Mouse (Mus musculus) midbrain, embryonic 12.5 days (tissue): ENCODE measurements around the gene Siah1a. TPM values are rescaled to one million over a fixed set of nuclear protein-coding genes. Genes with fewer than 3 reads are reported as not detected.

Experiments used
- ATAC-seq: fragments of 200-750 bp; cut with Nextera tagmentation; 2 replicates; pipeline ENCODE4 v1.8.0; 2017; ENCODE audit warnings: low read depth, moderate TSS enrichment, moderate library complexity; ENCODE audit not compliant: low FRiP score
- H3K27ac ChIP-seq: fragments of 300-500 bp; sonication (generic); replicated peaks from 2 replicates; pipeline ENCODE4 v1.5.1; 2016; ENCODE audit warnings: mild to moderate bottlenecking
- H3K27me3 ChIP-seq: fragments of 300-500 bp; sonication (generic); 2 replicates; pipeline ENCODE4 v1.6.1; 2016; ENCODE audit warnings: mild to moderate bottlenecking
- H3K36me3 ChIP-seq: fragments of 300-500 bp; sonication (generic); 2 replicates; pipeline ENCODE4 v1.6.1; 2016
- H3K4me1 ChIP-seq: fragments of 300-500 bp; sonication (generic); 2 replicates; pipeline ENCODE4 v1.6.1; 2016
- H3K4me2 ChIP-seq: fragments of 300-500 bp; sonication (generic); replicated peaks from 2 replicates; pipeline ENCODE4 v1.6.1; 2016; ENCODE audit warnings: mild to moderate bottlenecking, moderate library complexity
- H3K4me3 ChIP-seq: fragments of 300-500 bp; sonication (generic); 2 replicates; pipeline ENCODE4 v1.5.1; 2016; ENCODE audit warnings: mild to moderate bottlenecking
- H3K9ac ChIP-seq: fragments of 300-500 bp; sonication (generic); replicated peaks from 2 replicates; pipeline ENCODE4 v1.6.1; 2016; ENCODE audit warnings: mild to moderate bottlenecking, moderate library complexity
- H3K9me3 ChIP-seq: fragments of 300-500 bp; sonication (generic); 2 replicates; pipeline ENCODE4 v1.6.1; 2016; ENCODE audit warnings: mild to moderate bottlenecking
- WGBS: fragments of 180-500 bp; shearing (Covaris S2); methylation state at CpG from one replicate; pipeline ENCODE4 v1.1.7; 2016; 5-methylcytosine and 5-hydroxymethylcytosine counted together
- polyA plus RNA-seq: library from polyadenylated mRNA; unstranded; fragments of >200 nt; fragmentation: Nextera tagmentation; extraction: Ambion mirVana; gene quantifications from 2 replicates; pipeline ENCODE4 v1.2.1, GENCODE M21; 2016

The Siah1a gene
- polyA plus RNA-seq, 1 experiment from 2014 or later, result 89.8 TPM

GRCm38 (mm10) chr8:86718332-86718994 is 27.3 kb downstream of the Siah1a start:
- H3K9ac ChIP-seq, result no peak overlapping the region
- H3K4me2 ChIP-seq, result no peak overlapping the region
- no peak for ATAC-seq
- no peak overlapping the region for H3K27ac ChIP-seq
- WGBS, result 99% methylated on average over 2 of the region's 2 CpGs
- H3K27me3 ChIP-seq, result no peaks in the 10 kb centered on the region
- H3K4me1 ChIP-seq, result peaks cover 7% of the 10 kb centered on the region
- no peak overlapping the region for H3K4me3 ChIP-seq
- peaks cover 28% of the 10 kb centered on the region; the same call in 1 of the 2 replicates for H3K36me3 ChIP-seq
- no peaks in the 10 kb centered on the region for H3K9me3 ChIP-seq

DNA sequence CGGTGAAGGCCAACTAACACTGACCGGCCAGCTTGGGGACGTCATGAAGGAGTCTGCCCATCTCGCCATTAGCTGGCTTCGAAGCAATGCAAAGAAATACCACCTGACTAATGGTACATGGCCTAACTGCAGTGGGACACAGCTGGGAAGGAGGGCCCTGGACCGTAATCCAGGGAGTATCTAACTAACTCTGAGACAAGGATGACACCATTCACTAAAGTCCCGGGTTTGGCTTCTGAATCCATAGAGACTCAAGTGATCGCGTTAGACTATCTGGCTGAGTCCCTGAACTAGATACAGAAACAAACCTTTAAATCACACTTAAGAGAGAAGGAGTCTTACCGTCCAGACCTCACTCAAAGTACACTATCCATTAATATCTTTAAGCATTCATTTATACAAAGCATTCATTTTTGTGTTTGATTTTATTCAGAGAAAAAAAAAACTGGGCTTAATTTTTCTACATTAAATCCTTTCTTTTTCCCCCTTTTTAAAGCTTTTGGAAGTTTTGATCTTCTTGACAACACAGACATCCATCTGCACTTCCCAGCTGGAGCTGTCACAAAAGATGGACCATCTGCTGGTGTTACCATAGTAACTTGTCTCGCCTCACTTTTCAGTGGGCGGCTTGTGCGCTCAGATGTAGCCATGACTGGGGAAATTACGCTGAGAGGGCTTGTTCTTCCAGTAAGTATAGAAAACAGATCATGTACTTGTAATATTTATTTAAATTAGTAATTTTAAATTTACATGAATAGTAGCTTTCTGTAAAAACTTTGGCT is 32.1 kb downstream of the Siah1a start:
- peak overlapping the region; percentile 69 for H3K27ac ChIP-seq
- peaks cover 16% of the 10 kb centered on the region for H3K4me1 ChIP-seq
- H3K27me3 ChIP-seq, result no peaks in the 10 kb centered on the region
- H3K9me3 ChIP-seq, result no peaks in the 10 kb centered on the region
- no peak overlapping the region for H3K4me2 ChIP-seq
- 56% methylated on average over 14 of the region's 14 CpGs for WGBS
- no peak overlapping the region for H3K4me3 ChIP-seq
- 0 out of 2 replicates have a peak, but pooled peaks cover 11% of the 10 kb centered on the region for H3K36me3 ChIP-seq
- peak; percentile 78 for ATAC-seq
- no peak overlapping the region for H3K9ac ChIP-seq

DNA sequence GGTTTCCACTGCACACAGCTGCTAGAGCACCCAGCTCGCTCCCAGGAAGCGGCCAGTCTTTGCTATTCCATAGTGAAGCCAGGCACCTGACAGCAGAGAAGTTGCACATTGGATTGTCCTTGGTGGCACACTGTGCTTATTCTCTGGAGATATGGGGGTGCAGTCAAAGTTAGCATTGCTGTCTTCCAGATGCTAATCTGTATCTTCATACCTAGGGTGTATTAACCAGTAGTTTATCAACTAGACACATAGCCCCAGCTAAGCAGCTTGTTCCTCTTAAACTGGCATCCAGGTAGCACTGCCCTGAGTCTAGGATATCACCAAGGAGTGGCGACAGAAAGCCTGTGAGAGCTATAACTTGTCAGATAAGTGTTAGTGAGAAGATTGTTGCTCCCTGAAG is 33.1 kb downstream of the Siah1a start:
- Histone ChIP-seq H3K9me3 (no peaks in the 10 kb centered on the region), H3K27me3 (no peaks in the 10 kb centered on the region), H3K4me1 (peaks cover 16% of the 10 kb centered on the region), H3K9ac (no peak overlapping the region), H3K4me2 (no peak overlapping the region), H3K27ac (peak overlapping the region; percentile 69; the same call in 1 of the 2 replicates), H3K36me3 (0 out of 2 replicates have a peak, but pooled peaks cover 6% of the 10 kb centered on the region), H3K4me3 (no peak overlapping the region)
- no peak for ATAC-seq
- 95% methylated on average over 3 of the region's 3 CpGs for WGBS

DNA sequence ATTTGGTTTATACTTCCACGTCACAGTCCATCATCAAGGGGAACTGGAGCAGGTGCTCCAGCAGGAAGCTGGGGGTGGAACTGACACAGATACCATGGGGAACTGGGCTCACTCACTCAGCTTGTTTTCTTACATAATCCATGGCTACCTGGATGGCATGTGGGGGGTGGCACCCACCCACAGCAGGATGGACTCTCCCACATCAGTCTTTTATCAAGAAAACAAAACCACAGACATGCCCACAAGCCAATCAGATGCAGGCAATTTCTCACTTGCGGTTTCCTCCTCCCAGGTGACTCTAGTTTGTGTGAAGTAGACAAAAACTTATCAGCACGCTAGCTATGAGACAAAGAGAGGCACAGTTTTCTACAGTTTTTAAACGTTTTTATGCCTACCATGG is 37.9 kb downstream of the Siah1a start:
- no peak for ATAC-seq
- Histone ChIP-seq H3K9ac (no peak overlapping the region), H3K27me3 (no peaks in the 10 kb centered on the region), H3K4me1 (peaks cover 4% of the 10 kb centered on the region; the same call in 1 of the 2 replicates), H3K4me2 (no peak overlapping the region), H3K27ac (no peak overlapping the region), H3K9me3 (no peaks in the 10 kb centered on the region), H3K4me3 (no peak overlapping the region), H3K36me3 (0 out of 2 replicates have a peak, but pooled peaks cover 5% of the 10 kb centered on the region)
- WGBS, result 76% methylated on average over 4 of the region's 4 CpGs

DNA sequence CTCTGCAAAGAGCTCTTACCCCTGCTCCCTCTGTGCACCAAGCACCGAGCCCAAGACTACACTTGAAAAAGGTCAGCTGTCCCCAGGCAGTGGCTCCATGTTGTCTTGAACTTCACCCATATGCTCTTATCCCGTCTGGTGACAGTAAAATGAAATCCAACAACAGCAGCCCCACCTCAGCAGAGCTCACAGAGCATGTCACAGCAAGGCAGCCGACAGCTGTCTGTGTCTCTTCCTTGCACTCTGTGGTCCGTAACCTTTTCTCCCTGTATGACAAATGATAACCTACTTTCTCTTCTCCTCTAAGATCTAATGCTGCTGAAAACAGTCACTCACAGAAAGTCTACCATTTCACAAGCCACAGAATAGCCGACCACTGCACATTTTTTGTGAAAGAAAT is 39.0 kb downstream of the Siah1a start:
- no peak overlapping the region for H3K4me2 ChIP-seq
- no peak overlapping the region for H3K27ac ChIP-seq
- WGBS, result 88% methylated on average over 5 of the region's 5 CpGs
- no peak overlapping the region for H3K9ac ChIP-seq
- H3K4me1 ChIP-seq, result no peaks in the 10 kb centered on the region
- H3K27me3 ChIP-seq, result no peaks in the 10 kb centered on the region
- 0 out of 2 replicates have a peak, but pooled peaks cover 5% of the 10 kb centered on the region for H3K36me3 ChIP-seq
- no peak overlapping the region for H3K4me3 ChIP-seq
- no peak for ATAC-seq
- H3K9me3 ChIP-seq, result no peaks in the 10 kb centered on the region

GRCm38 (mm10) chr8:86705317-86705716 is 40.4 kb downstream of the Siah1a start:
- WGBS, result 80% methylated on average over 3 of the region's 3 CpGs

GRCm38 (mm10) chr8:86702453-86702852 is 43.3 kb downstream of the Siah1a start:
- Histone ChIP-seq H3K36me3 (no peaks in the 10 kb centered on the region), H3K27me3 (no peaks in the 10 kb centered on the region), H3K4me3 (no peak overlapping the region), H3K9me3 (no peaks in the 10 kb centered on the region), H3K4me2 (no peak overlapping the region), H3K9ac (no peak overlapping the region), H3K4me1 (no peaks in the 10 kb centered on the region), H3K27ac (no peak overlapping the region)
- no peak for ATAC-seq
- WGBS, result 84% methylated on average over 3 of the region's 3 CpGs

More at GRCm38 (mm10) chr8:86705317-86705716, 40.4 kb downstream of the Siah1a start:
- no peak overlapping the region for H3K27ac ChIP-seq
- no peak overlapping the region for H3K9ac ChIP-seq
- 0 out of 2 replicates have a peak, but pooled peaks cover 5% of the 10 kb centered on the region for H3K36me3 ChIP-seq
- no peak overlapping the region for H3K4me2 ChIP-seq
- no peaks in the 10 kb centered on the region for H3K9me3 ChIP-seq
- ATAC-seq, result no peak
- no peaks in the 10 kb centered on the region for H3K4me1 ChIP-seq
- no peaks in the 10 kb centered on the region for H3K27me3 ChIP-seq
- no peak overlapping the region for H3K4me3 ChIP-seq

GRCm38 (mm10) chr8:86699471-86699870 is 46.3 kb downstream of the Siah1a start:
- WGBS, result 93% methylated on average over 12 of the region's 12 CpGs
- peaks cover 9% of the 10 kb centered on the region for H3K36me3 ChIP-seq

DNA sequence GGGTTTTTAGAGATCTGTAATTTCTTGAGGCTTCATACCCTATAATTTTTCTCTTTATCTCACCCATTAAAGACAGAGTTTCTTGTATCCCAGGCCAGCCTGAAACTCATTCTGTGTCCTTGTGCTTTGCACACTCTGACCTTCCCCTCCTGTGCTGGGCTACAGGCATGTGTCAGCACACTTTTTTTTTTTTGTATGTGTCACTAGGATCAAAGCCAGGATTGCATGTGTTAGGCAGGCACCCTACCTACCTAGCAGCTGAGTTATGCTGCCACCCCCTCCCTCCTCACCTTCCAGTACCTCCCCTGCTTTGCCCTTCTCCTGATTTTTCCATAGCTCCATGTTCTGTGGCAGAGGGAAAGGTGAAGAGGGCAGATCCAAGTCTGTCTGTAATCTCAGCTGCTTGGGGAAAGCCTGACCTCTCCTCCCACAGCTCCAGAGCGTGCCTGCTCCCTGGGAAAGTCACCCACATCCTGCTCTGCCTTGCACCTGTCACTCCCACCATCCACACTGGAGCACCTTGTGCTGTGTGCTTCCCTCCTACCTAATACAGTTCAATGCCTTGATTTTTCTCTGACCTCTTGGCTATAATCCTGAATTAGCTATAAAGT is 46.8 kb downstream of the Siah1a start:
- no peak for ATAC-seq
- no peak overlapping the region for H3K4me2 ChIP-seq
- H3K9me3 ChIP-seq, result no peaks in the 10 kb centered on the region
- H3K4me1 ChIP-seq, result no peaks in the 10 kb centered on the region
- no peak overlapping the region for H3K4me3 ChIP-seq
- no peak overlapping the region for H3K27ac ChIP-seq
- no peaks in the 10 kb centered on the region for H3K27me3 ChIP-seq
- WGBS, result 85% methylated on average over 1 of the region's 1 CpGs
- peaks cover 9% of the 10 kb centered on the region for H3K36me3 ChIP-seq
- H3K9ac ChIP-seq, result no peak overlapping the region

More at GRCm38 (mm10) chr8:86699471-86699870, 46.3 kb downstream of the Siah1a start:
- Histone ChIP-seq H3K27me3 (no peaks in the 10 kb centered on the region), H3K4me1 (no peaks in the 10 kb centered on the region), H3K4me3 (no peak overlapping the region), H3K9ac (no peak overlapping the region), H3K9me3 (no peaks in the 10 kb centered on the region), H3K27ac (no peak overlapping the region), H3K4me2 (no peak overlapping the region)
- no peak for ATAC-seq

DNA sequence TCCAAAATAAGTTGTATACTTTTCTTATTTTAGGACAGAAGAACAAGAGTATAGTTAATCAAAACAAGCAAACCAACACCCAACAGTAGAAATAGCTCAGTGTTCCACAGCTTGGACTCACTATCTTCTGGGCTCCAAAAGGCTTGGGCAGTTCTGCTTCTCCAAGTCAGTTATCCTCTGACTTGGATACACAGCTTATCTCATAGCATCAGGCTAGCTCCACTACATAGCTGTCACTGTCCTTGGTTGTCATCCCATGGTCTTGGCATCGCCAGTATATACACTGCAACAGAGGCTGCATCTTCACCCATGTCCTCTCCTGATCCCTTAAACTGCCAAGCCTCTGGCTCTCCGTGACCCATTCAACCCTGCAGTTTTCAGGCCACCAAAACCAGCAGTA is 50.0 kb downstream of the Siah1a start:
- no peaks in the 10 kb centered on the region for H3K9me3 ChIP-seq
- H3K4me2 ChIP-seq, result no peak overlapping the region
- no peaks in the 10 kb centered on the region for H3K27me3 ChIP-seq
- no peak overlapping the region for H3K9ac ChIP-seq
- no peak for ATAC-seq
- 95% methylated on average over 2 of the region's 2 CpGs for WGBS
- H3K4me3 ChIP-seq, result no peak overlapping the region
- no peaks in the 10 kb centered on the region for H3K4me1 ChIP-seq
- peaks cover 13% of the 10 kb centered on the region for H3K36me3 ChIP-seq
- no peak overlapping the region for H3K27ac ChIP-seq

DNA sequence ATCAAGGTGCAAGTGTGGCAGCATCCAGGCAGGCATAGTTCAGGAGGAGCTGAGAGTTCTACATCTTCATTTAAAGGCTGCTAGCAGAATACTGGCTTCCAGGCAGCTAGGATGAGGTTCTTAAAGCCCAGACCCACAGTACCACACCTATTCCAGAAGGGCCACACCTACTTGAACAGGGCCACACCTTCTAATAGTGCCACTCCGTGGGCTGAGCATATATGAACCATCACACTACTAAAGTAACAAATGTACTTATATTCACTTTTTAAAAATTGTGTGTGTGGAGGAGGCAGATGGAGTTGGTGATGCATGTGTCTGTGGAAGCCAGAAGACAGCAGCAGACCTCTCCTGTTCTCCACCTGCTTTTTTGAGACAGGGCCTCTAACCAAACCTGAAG is 51.7 kb downstream of the Siah1a start:
- no peak for ATAC-seq
- Histone ChIP-seq H3K27ac (no peak overlapping the region), H3K4me2 (no peak overlapping the region), H3K4me1 (no peaks in the 10 kb centered on the region), H3K9me3 (no peaks in the 10 kb centered on the region), H3K9ac (no peak overlapping the region), H3K27me3 (no peaks in the 10 kb centered on the region), H3K36me3 (peaks cover 13% of the 10 kb centered on the region), H3K4me3 (no peak overlapping the region)
- WGBS, result 85% methylated on average over 1 of the region's 1 CpGs

- no peak overlapping the region for H3K27ac ChIP-seq
- peaks cover 16% of the 10 kb centered on the region for H3K36me3 ChIP-seq
- H3K4me1 ChIP-seq, result no peaks in the 10 kb centered on the region
- ATAC-seq, result no peak
- H3K9me3 ChIP-seq, result no peaks in the 10 kb centered on the region
- H3K4me2 ChIP-seq, result no peak overlapping the region
- WGBS, result 86% methylated on average over 1 of the region's 1 CpGs
- H3K9ac ChIP-seq, result no peak overlapping the region
- H3K27me3 ChIP-seq, result no peaks in the 10 kb centered on the region
- H3K4me3 ChIP-seq, result no peak overlapping the region
Observed at GRCm38 (mm10) chr8:86692107-86692506, 53.6 kb downstream of the Siah1a start.
